Mouse (Mus musculus): ENCODE data around the gene Garnl3. TPM values are rescaled to one million over a fixed set of nuclear protein-coding genes. Genes with fewer than 3 reads are reported as not detected.
"Not testable (repeated sequence)": the region's sequence is repeated elsewhere in the genome, so short reads cannot be mapped to it uniquely, and the experiment has no call there.

Garnl3 gene
- total RNA-seq, 2 experiments from 2014 or later = 28.7 to 37.6 TPM

DNA sequence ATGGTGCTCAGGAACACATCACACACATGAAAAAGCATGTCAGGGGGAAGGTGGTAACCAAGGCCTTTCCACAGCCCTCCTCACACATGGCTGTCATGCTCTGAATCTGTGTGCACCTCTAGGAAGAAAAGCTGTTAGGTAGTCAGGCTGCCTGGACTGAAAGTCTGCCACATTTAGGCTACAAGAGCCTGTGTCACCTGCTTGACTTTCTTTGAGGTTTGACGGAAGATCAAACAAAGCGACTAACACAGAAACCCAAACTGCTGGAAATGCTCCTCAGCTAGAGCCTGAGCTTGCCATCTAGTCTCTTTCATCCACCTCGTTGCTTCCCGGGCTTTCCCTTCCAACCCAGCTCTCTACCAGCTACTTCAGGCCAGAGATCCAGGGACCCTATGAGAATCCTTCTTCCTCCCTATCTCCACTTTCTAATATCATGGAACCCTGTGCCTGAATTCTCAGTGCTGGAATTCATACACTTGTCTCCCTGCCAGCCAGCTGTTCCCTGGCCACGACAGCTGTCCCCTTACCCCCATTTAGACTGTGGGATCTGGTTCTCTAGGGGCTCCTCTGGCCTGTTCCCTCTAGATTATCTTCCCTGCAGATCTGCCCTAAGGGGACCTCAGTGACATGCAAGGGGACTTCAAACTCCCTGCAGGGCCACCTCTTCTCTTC, 98.9 kb downstream of the Garnl3 start:
- DNase-seq (ENCODE audit: low spot score in 2 of 2) = no peak

DNA sequence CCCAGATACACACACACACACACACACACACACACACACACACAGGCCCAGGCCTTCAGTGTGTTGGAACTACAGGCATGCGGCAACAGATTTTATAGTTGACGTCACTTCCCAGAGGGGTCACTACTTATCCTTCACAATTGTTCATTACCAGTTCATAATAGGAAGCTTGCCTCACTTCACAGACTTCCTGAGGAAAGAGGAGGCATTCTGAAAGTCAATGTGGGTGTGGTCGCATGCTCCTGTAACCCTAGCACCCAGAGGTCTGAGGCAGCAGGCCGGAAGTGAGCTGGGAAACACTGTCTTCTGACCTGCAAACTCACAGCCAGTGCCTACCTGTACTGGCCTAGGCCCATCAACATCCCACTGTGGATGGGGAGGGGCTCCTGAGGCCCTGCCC, 106.4 kb downstream of the Garnl3 start:
- no peak for DNase-seq (ENCODE audit: low spot score in 2 of 2)

DNA sequence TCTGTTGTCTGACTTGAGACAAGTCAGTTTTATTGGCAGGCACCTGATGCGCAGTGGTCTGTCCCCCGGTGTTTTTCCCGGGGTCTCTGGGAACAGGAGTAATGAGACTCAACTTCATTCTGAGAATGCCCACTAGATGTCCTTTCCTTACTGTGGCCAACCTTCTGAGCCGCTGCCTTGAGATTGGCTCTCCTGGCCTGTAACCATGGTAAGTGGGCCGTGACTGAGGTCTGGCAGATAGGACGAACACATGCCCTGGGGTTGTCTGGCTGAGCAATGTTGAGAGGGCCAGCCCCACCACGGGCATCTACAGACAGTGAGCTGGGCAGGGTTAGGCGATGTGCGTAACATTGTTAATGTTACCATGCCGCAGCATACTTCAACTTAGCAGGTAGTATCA, 106.9 kb downstream of the Garnl3 start:
- no peak for DNase-seq (ENCODE audit: low spot score in 2 of 2)

DNA sequence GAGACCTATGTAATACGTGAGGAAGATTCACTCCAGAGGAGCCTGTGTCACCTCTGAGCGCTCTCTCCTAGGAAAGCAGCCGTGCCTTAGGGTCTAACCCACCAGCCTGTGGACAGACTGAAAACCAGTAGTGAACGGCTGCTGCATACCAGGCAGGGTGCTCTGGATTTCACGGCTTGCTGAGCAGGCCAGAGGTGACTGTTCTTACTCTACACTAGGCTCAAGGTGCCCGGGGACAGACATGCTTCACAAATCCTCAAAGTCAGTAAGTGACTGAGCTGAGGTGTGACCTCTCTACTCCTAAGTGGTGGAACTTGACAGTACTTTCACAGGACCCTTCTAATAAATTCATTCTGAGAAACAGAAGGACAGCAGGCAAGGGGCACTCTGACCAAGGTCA, 108.6 kb downstream of the Garnl3 start:
- no peak for DNase-seq (ENCODE audit: low spot score in 2 of 2)

DNA sequence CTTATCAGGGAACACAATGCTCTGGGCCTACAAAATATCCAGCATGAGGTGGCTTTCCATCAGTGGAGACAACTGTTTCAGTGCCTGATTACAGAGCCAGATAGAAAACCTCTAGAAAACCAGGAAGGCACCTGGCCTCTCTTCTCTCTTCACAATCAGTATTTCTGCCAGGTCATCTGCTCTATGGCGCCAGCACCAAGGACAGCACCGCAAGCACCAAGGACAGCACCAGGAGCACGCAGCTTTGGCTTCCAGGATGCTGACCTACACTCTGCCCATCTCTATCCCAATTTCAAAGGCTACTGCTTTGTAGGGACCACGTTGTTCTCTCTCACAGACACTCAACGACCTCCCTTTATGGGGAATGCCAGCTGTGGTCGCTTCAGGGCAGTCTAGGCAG, 113.4 kb downstream of the Garnl3 start:
- DNase-seq (ENCODE audit: low spot score in 2 of 2) = no peak

DNA sequence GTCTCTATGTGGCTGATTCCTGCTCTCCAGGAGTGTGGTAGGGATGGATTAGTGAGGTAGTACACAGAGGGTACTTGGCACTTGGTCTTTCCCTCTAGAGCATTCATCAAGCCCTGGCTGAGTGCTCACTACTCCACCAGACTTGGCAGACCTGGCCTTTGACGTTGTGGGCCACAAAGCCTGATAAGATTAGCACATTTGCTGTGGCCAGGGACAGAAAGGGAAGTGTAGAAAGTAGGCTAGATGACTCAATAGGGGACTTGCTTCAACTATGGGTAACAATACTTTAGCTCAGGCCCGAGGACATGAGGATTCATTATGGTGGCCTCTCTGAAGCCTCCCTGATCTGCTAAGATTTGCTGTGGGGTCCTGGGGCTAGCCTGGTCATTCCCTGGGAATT, 114.3 kb downstream of the Garnl3 start:
- no peak for DNase-seq (ENCODE audit: low spot score in 2 of 2)

DNA sequence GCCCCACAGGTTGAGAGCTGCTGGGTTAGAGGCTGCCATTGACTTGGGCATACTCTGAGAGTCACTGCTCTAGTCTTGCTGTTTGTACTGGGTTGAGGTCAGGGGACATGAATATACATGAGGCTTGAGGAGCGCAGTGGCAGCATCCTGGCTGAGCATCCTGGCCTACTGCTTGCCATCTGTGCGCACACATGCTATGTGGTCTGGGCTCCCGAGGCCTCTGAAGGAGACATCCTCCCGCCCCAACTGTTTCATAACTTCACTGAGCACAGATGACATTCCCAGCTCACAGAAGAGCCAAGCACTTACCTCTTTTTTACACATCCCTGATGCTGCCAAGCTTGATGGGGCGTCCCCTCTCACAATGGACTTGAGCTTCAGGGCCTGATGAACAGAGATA, 116.6 kb downstream of the Garnl3 start:
- DNase-seq (ENCODE audit: low spot score in 2 of 2) = peak; percentile 49 to 75

DNA sequence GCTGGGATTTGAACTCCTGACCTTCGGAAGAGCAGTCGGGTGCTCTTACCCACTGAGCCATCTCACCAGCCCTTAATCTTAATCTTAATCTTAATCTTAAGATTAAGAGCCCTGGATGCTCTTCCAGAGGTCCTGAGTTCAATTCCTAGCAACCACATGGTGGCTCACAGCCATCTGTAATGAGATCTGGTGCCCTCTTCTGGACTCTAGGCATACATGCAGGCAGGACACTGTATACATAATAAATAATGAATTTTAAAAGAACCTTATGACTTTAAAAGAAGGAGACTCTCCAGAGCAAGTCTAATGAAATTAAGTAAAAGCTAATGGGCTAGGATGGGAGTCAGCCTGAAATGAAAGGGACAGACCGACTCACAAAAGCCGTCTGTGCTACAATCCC, 122.4 kb downstream of the Garnl3 start:
- DNase-seq (ENCODE audit: low spot score in 2 of 2) = not testable (repeated sequence)

DNA sequence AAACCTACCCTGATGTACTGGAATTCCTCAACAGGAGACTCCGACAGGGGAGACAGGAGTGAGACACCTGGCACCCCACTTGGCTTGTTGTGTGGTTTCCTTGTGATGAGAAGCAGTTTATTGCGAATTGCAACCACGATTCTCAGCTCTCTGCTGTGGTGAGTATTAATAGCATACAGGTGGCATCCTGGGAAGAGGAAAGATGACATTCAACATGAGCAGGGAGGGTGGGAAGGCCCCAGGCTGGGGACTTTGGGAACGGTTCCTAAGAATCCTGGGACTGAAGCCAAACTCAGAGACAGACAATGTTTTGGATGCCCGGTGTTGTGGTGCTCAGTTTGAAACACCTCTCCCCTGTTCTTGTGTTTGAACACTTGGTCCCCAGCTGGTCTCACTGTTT, 126.4 kb downstream of the Garnl3 start:
- DNase-seq (ENCODE audit: low spot score in 2 of 2) = peak in 1 of 2 experiments; percentile 55

DNA sequence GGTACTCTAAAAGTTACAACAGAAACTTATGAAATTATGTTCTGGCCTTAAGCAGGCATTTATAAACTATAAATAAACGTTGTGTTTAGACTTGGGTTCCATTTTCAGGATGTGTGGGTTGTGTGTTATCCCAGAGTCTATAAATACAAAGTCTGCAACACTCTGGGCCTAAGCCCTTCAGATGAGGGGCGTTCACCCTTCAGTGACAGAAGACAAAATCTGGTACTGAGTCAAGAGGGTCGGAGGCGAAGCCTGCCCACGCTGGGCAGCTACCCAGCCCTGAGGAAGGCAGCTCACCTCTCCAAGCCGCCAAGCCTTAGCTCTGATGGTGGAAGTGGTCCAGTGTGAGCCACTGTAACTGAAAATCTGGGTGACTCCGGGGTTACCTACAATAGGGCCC, 129.3 kb downstream of the Garnl3 start:
- DNase-seq (ENCODE audit: low spot score in 2 of 2) = no peak

DNA sequence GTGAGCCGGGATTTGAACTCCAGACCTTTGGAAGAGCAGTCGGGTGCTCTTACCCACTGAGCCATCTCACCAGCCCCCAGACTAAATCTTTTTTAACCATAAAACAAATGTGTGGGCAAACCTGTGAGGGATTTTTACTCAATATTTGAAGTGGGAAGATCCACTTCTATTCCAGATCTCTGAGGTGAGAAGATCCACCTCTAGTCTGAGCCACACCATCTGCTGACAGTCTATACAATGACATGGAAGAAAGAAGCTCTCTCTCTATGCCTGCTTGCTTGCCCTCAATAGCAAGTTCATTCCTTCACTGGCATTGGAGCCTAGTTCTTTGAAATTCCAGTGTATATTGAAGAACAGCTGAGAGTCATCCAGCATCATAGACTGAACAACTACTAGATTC, 131.7 kb downstream of the Garnl3 start:
- DNase-seq (ENCODE audit: low spot score in 2 of 2) = no peak

DNA sequence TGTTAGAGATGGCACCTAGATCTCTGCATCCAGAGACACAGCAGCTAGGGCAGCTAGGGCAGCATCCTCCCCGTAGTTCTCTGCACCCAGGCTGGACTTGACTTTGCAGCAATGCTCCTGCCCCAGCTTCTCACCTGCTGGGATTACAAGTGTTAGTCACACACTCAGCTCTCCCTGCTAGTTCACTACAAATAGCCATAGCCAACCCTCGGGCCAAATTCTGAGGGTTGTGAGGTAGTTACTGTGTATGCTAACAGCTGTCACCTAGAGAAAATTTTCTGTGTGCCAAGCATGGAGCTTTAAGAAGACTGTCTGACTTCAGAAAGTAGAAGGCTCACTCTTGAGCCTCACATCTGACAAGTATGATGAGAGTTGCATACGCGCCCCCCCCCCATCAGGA, 133.7 kb downstream of the Garnl3 start:
- no peak for DNase-seq (ENCODE audit: low spot score in 2 of 2)

DNA sequence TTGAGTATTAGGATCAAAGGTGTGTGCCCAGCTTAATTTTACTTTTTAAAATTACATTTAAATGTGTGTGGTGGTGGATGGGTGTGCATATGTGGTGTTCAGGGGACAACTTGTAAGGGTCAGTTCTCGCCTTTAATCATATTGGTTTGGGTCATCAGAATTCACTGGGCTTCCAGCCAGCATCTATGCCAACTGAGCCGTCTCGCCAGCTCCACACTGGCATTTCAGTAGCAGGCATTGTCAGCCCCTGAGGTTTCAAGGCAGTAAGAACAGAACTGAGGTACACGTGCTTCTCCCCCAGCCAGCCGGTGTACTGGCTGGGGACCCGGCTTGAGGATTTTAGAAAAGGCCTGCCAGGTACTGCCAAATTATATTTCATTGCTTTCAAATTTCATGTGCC, 134.4 kb downstream of the Garnl3 start:
- no peak for DNase-seq (ENCODE audit: low spot score in 2 of 2)

DNA sequence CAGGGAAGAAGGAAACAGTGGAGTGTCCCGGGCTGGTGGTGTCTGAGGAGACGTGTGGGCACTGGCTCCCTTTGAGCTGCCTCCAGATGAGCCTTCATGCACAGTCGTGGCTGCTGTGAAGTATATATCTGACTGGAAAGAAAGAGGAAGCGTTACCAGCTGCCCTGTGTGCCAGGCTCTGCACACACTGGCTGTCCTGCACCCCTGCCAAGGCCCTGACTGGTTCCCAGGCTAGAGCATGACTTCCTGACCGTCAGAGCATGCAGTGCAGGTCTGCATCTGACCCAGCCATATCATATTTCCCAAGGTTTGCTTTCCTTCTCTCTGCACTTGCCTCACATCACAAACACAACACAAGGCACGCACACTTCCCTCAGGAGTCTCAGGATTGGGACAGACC, 139.3 kb downstream of the Garnl3 start:
- no peak for DNase-seq (ENCODE audit: low spot score in 2 of 2)

DNA sequence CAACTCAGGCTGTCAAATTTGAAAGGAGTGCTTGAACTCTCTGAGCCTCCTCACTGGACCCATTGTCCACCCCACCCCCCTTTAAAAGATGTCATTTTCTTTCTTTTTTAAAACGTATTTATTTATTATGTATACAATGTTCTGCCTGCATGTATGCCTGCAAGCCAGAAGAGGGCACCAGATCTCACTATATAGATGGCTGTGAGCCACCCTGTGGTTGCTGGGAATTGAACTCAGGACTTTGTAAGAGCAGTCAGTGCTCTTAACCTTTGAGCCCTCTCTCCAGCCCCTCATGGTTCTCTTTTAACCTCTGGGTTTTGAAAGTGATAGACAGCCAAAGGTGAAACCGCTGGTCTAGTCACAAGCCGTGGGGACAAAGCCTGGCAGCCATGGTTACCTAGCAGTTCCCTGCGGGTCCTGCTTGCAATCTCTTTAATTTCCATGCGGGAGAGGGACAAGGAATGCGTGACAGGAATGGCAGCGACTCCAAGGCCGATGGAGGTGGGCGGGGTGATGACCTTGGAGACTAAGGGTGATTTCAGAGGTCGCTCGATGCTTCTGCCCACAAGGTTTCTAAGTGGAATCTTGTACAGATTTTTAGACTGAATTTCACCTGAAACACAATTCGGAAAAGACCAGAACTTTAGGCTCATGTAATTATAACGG, 141.2 kb downstream of the Garnl3 start:
- no peak for DNase-seq (ENCODE audit: low spot score in 2 of 2)

DNA sequence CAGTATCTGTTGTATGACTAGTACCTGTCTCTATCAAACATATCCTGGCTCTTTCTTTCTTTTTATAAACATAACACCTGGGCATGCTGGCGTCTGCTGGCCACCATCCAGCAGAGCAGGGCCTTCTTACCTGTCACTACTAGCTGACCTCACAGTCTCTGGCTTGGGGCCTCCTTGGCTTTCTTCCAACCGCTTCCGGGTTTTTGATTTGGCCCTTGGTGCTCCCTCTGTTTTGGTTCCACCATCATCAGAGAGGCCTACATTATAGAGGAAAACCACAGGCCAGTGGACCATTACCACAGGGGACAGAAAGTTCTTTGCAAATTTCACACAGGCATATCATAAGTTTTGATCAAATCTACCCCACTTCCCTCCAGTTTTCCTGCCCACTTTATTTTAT, 142.1 kb downstream of the Garnl3 start:
- no peak for DNase-seq (ENCODE audit: low spot score in 2 of 2)

DNA sequence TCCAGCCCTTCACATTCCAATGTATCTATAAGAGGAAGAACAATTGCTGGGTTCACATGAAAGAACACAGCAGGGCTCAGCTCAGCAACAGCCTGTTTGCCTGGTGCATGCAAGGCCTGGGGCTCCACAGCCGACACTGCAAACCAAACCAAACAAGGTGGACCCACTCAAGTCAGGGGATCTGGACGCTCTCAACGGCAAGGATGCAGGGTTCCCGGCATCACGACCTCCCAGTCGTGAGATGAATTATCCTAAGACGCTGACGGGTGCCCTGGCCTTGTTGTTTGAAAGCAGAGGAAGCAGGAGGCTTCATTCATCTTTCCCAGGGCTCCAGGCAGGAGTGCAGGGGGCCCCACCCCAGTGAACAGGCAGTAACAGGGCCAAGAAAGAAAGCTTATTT, 145.6 kb downstream of the Garnl3 start:
- DNase-seq (ENCODE audit: low spot score in 2 of 2) = no peak

DNA sequence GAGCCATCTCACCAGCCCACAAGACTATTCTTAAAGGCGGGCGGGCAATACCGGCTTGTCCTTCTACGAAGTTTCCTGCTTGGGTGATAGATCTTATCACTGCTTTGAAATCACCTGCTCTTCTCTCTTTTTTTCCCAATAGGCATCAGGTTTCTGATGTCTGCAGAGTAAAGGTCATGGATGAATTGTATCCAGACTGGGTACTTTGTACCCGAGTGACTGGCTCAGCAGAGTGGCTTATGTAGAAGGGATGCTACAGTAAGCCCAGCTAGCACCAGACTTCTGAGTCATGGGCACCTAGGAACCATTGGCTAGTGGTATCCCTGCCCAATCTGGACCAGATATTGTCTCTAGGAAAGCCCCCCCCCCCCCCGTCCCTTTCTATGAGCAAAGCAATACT, 147.8 kb downstream of the Garnl3 start:
- no peak for DNase-seq (ENCODE audit: low spot score in 2 of 2)

DNA sequence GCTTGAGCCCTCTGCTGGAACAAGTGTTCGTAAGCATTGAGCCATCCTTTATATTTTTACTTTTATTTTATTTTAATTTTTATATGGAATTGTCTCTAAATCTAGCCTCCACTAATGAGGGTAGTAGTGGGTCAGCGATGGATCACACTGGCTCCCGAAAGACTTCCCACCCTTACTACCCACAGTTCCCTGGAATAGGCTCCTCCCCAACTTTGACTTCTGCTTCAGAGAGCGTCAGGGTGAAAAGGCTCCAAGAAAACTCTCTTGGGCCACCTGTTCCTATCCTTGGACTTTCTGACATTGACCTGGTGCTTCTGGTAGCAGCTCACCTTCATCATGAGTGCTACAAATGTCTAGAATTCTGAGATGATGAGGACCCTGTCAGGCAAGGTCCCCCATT, 148.8 kb downstream of the Garnl3 start:
- DNase-seq (ENCODE audit: low spot score in 2 of 2) = no peak

DNA sequence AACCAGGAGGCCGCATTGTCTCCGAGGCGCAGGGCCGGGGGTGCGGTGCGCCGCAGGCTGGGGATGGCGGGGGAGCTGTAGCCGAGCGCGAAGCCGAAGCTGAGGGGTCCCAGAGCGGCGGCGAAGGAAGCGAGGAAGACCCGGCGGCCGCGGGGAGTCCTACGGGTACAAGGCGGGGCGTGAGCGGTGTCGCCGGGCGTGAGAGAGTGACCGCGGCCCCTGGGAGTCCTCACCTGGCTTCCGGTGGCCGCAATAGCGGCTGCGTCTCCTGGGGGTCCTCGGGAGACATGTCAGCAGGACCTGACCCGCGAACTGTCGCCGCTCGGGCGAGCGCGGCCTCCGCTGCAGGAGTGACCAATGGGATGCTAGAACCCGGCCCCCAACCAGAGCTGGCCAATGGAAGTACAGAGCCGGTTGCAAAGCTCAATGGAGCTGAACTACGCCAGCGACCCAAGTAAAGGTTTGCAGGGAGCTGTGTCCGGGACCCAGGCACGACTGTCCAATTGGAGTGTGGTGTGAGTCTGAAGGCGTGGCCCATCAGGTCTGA, 149.7 kb downstream of the Garnl3 start, which contains the start of gene Slc2a8:
TSS of gene Slc2a8 (minus strand) at position 359 of the 547 bp plus-strand sequence.
- DNase-seq (ENCODE audit: low spot score in 2 of 2) = peak; percentile 92 to 95

DNA sequence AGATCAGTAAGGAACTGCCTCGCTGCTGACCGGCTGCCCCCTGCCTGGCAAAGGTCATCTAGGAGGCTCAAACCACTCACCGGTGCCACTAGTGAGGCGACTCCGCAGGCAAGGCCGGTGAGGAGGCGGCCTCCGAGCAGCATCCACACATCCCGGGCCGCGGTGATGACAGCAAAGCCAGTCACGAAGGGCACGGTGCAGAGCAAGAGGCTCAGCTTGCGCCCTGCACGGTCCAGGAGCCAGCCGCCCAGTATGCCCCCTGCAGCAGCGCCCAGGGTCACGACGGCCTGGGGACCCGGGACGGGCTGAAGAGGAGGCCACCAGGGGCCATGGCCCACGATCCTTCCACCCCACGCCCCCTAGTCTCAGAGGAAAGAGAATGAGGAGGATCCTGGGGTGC, 150.2 kb downstream of the Garnl3 start:
- no peak for DNase-seq (ENCODE audit: low spot score in 2 of 2)

DNA sequence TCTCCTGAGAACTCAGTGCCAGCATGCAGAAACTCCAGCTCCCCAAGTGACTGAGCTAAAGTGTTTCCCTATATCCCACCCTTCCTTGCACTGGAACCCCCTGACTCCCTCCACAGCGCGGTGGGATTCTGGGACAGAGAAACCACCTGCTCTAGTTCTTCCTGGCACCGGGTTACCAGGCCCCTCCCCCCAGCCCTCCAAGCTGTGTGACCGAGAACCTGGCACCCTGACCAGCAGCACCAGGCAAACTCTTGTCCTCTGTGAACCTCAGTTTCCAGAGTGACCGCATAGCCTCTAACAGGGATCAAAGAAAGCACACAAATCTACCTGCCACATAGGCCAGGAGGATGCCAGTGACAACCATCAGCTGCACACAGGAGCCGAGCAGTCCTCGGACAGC, 151.8 kb downstream of the Garnl3 start:
- no peak for DNase-seq (ENCODE audit: low spot score in 2 of 2)

DNA sequence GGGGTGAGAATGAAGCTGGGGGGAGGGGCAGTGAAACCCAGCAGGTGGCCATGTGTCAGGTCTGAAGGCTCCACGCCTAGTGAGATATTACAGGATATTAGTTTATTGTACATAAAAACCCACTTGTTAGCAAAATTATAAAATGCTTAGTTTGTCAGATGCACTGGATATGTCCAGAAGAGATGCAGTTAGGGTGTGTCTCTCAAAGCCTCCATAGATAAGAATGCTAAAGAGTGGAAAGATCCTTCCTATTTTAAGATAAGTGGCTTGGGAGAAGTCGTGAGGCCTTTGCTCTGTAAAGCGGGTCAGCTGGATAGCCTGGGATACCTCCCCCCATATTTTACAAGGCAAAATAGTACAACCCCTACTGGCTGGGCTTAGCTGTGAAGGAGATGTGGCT, 152.8 kb downstream of the Garnl3 start:
- no peak for DNase-seq (ENCODE audit: low spot score in 2 of 2)

Data from layer of hippocampus, adult 18-20 months (tissue).